Mouse (Mus musculus) embryonic fibroblast, embryonic 13.5 days (primary cell): ENCODE data around the gene Topbp1. TPM values are rescaled to one million over a fixed set of nuclear protein-coding genes. Genes with fewer than 3 reads are reported as not detected.

ENCODE experiments used
- H3K27ac ChIP-seq: 2 replicates; pipeline ENCODE4 v1.5.1; 2012; ENCODE audit warnings: low read length, control low read depth, inconsistent platforms; ENCODE audit not compliant: insufficient read depth
- H3K4me1 ChIP-seq: 2 replicates; pipeline ENCODE4 v1.6.1; 2011; ENCODE audit warnings: low read length; ENCODE audit not compliant: control insufficient read depth, insufficient read depth
- H3K4me3 ChIP-seq: 2 replicates; pipeline ENCODE4 v1.5.1; 2011; ENCODE audit warnings: mild to moderate bottlenecking, control low read depth, low read length; ENCODE audit not compliant: insufficient read depth
- CTCF ChIP-seq: IDR thresholded peaks from 2 replicates; pipeline ENCODE4 v1.5.1; 2011; ENCODE audit warnings: mild to moderate bottlenecking, control low read depth, low read length, moderate library complexity, borderline replicate concordance; ENCODE audit not compliant: insufficient read depth
- POLR2A ChIP-seq: IDR thresholded peaks from 2 replicates; pipeline ENCODE4 v1.6.1; 2011; ENCODE audit warnings: low read depth, mild to moderate bottlenecking, control low read depth, low read length, moderate library complexity
- polyA plus RNA-seq: library from polyadenylated mRNA; stranded (reverse); fragments of >200 nt; gene quantifications from 2 replicates; pipeline ENCODE4 v1.2.4, GENCODE M21; 2011; ENCODE audit warnings: low read depth; ENCODE audit not compliant: missing spikeins, insufficient read length

The Topbp1 gene
- polyA plus RNA-seq, 1 experiment, result 78.8 TPM

- H3K4me3 ChIP-seq, result peak overlapping the region; percentile 100
- H3K4me1 ChIP-seq, result peaks cover 8% of the 10 kb centered on the region; the same call in 1 of the 2 replicates
- peak overlapping the region; percentile 97 for H3K27ac ChIP-seq
- TF ChIP-seq POLR2A, result no peak
- no peak for TF ChIP-seq CTCF
Observed at GRCm38 (mm10) chr9:103364601-103365289, 59.7 kb downstream of the Topbp1 start.

GRCm38 (mm10) chr9:103365290-103366247 is 60.6 kb downstream of the Topbp1 start, which contains the start of gene Cdv3:
Gene Cdv3, minus strand, starts transcription at chr9:103365840.
- peak within 1 kb of the TSS; percentile 97 for H3K27ac ChIP-seq
- H3K4me1 ChIP-seq, result peaks cover 7% of the 10 kb centered on the region; the same call in 1 of the 2 replicates
- peak within 1 kb of the TSS; percentile 100 for H3K4me3 ChIP-seq
- peak; percentile 90 for TF ChIP-seq POLR2A
- no peak for TF ChIP-seq CTCF

GRCm38 (mm10) chr9:103366356-103366755 is 61.3 kb downstream of the Topbp1 start:
- TF ChIP-seq CTCF (no peak), POLR2A (no peak)
- H3K4me3 ChIP-seq, result peak overlapping the region; percentile 22
- H3K4me1 ChIP-seq, result peaks cover 7% of the 10 kb centered on the region; the same call in 1 of the 2 replicates
- H3K27ac ChIP-seq, result peak overlapping the region; percentile 70

GRCm38 (mm10) chr9:103369951-103370350 is 64.9 kb downstream of the Topbp1 start:
- Histone ChIP-seq H3K4me1 (peaks cover 14% of the 10 kb centered on the region; the same call in 1 of the 2 replicates), H3K4me3 (no peak overlapping the region), H3K27ac (no peak overlapping the region)
- no peak for TF ChIP-seq POLR2A
- no peak for TF ChIP-seq CTCF

GRCm38 (mm10) chr9:103372271-103373010 is 67.4 kb downstream of the Topbp1 start:
- TF ChIP-seq POLR2A, result no peak
- no peak for TF ChIP-seq CTCF
- Histone ChIP-seq H3K4me3 (no peak overlapping the region), H3K4me1 (peaks cover 17% of the 10 kb centered on the region), H3K27ac (peak overlapping the region; percentile 28; the same call in 1 of the 2 replicates)

DNA sequence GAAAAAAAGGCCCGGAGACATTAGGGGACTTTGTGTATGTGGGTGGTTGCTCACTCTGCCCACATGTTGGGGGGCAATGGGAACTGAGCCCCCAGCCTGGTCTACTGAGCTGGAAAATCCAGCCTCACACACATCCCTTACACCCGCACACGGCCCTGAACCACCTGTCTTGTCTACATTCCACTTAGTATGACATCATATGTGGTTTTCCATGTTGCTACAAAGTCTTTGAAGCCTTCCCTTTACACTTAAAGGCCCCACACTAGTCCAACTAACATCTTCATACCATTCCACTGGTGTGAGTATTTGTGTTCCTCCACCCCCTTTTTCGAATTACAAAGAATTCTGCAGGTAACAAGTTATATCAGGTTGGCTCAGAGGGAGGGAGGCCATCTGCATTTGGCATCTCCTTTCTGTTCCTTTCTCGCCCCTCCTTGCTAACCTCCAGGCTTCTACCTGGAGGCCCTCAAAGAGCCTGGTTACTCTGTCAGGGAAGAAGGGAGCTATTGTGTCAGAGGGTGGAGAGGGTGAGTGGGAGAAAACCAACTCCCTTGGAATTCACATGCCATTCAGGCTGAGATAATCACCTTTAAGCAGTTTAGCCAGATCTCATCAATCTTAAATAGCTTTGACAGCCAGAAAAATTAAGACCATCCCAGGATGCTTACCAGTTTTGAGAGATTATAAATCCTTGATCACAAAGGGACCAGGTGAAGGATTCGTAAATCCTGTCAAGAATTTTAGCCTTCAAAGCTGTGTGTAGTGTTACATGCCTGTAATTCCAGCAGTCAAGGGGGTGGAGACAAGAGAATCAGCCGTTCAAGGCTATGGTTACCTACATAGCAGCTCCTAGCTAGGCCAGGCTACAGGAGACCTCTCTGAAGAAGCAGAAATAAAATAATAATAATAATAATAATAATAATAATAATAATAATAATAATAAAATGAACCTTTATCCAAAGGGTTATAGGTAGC is 71.6 kb downstream of the Topbp1 start:
- TF ChIP-seq POLR2A (no peak), CTCF (no peak)
- Histone ChIP-seq H3K4me1 (peaks cover 14% of the 10 kb centered on the region), H3K4me3 (no peak overlapping the region), H3K27ac (no peak overlapping the region)

GRCm38 (mm10) chr9:103378686-103379085 is 73.7 kb downstream of the Topbp1 start:
- H3K27ac ChIP-seq, result no peak overlapping the region
- TF ChIP-seq CTCF (no peak), POLR2A (no peak)
- peaks cover 8% of the 10 kb centered on the region for H3K4me1 ChIP-seq
- H3K4me3 ChIP-seq, result no peak overlapping the region

GRCm38 (mm10) chr9:103379199-103379598 is 74.2 kb downstream of the Topbp1 start:
- TF ChIP-seq CTCF (no peak), POLR2A (no peak)
- H3K4me1 ChIP-seq, result peaks cover 8% of the 10 kb centered on the region
- no peak overlapping the region for H3K4me3 ChIP-seq
- no peak overlapping the region for H3K27ac ChIP-seq
